Mouse (Mus musculus) limb, embryonic 14.5 days (tissue): ENCODE results near the gene Nos1ap. TPM values are rescaled to one million over a fixed set of nuclear protein-coding genes. Genes with fewer than 3 reads are reported as not detected.

Experiments
- ATAC-seq: fragments of 200-750 bp; cut with Nextera tagmentation; 2 replicates; pipeline ENCODE4 v1.8.0; 2017; ENCODE audit warnings: low read depth, moderate number of reproducible peaks, moderate TSS enrichment; ENCODE audit not compliant: low FRiP score
- DNase-seq: peaks from one replicate; pipeline ENCODE4 v3.0.0-alpha.2; 2015; ENCODE audit warnings: low spot score
- H3K27ac ChIP-seq: fragments of 300-500 bp; sonication (generic); replicated peaks from 2 replicates; pipeline ENCODE4 v1.5.1; 2014; ENCODE audit warnings: low read depth, mild to moderate bottlenecking, low read length, moderate library complexity, mixed read lengths
- H3K27me3 ChIP-seq: fragments of 300-500 bp; sonication (generic); 2 replicates; pipeline ENCODE4 v1.6.1; 2014; ENCODE audit warnings: low read length, mixed read lengths; ENCODE audit not compliant: control insufficient read depth, insufficient read depth
- H3K36me3 ChIP-seq: fragments of 300-500 bp; sonication (generic); 2 replicates; pipeline ENCODE4 v1.6.1; 2014; ENCODE audit warnings: mild to moderate bottlenecking, low read length, moderate library complexity, mixed read lengths; ENCODE audit not compliant: control insufficient read depth, insufficient read depth
- H3K4me1 ChIP-seq: fragments of 300-500 bp; sonication (generic); 2 replicates; pipeline ENCODE4 v1.6.1; 2014; ENCODE audit warnings: antibody characterized with exemption, low read length, mixed read lengths; ENCODE audit not compliant: control insufficient read depth, insufficient read depth
- H3K4me2 ChIP-seq: fragments of 300-500 bp; sonication (generic); replicated peaks from 2 replicates; pipeline ENCODE4 v1.6.1; 2014; ENCODE audit warnings: low read depth, mild to moderate bottlenecking, low read length, moderate library complexity; ENCODE audit not compliant: severe bottlenecking
- H3K4me3 ChIP-seq: fragments of 300-500 bp; sonication (generic); replicated peaks from 2 replicates; pipeline ENCODE4 v1.5.1; 2014; ENCODE audit warnings: low read length
- H3K9ac ChIP-seq: fragments of 300-500 bp; sonication (generic); 2 replicates; pipeline ENCODE4 v1.6.1; 2014; ENCODE audit warnings: mild to moderate bottlenecking, low read depth, low read length, moderate library complexity; ENCODE audit not compliant: severe bottlenecking
- H3K9me3 ChIP-seq: fragments of 300-500 bp; sonication (generic); 2 replicates; pipeline ENCODE4 v1.6.1; 2016; ENCODE audit warnings: low read length; ENCODE audit not compliant: control insufficient read depth
- POLR2A ChIP-seq: fragments of 200-500 bp; IDR thresholded peaks from 2 replicates; pipeline ENCODE4 v1.8.0; 2012; ENCODE audit warnings: inconsistent platforms, mild to moderate bottlenecking, moderate library complexity, borderline replicate concordance; ENCODE audit not compliant: insufficient read depth, insufficient read length; ENCODE audit errors: extremely low read depth
- WGBS: fragments of 180-500 bp; shearing (Covaris S2); extraction: QIAGEN DNeasy Blood & Tissue Kit; methylation state at CpG from one replicate; pipeline ENCODE4 v1.1.7; 2014; 5-methylcytosine and 5-hydroxymethylcytosine counted together
- polyA plus RNA-seq, 2 experiments: library from polyadenylated mRNA; depleted of rRNA in 1 of 2; stranded (reverse) in 1 of 2; unstranded in 1 of 2; fragments of >200 nt; fragmentation: Nextera tagmentation in 1 of 2; extraction: Ambion mirVana in 1 of 2; gene quantifications; 2 replicates each; pipeline versions ENCODE4 v1.2.1 to v1.2.3; 2012 to 2014

Gene Nos1ap
- polyA plus RNA-seq, 2 experiments = 10.2 to 11.6 TPM

GRCm38 (mm10) chr1:170514226-170514625 is 75.4 kb downstream of the Nos1ap start:
- DNase-seq (no peak), ATAC-seq (no peak)
- TF ChIP-seq POLR2A = no peak
- Histone ChIP-seq H3K9ac (no peak overlapping the region), H3K27ac (no peak overlapping the region), H3K36me3 (no peaks in the 10 kb centered on the region), H3K27me3 (no peaks in the 10 kb centered on the region), H3K9me3 (no peaks in the 10 kb centered on the region), H3K4me2 (no peak overlapping the region), H3K4me3 (no peak overlapping the region), H3K4me1 (no peaks in the 10 kb centered on the region)
- WGBS = 69% methylated on average over 12 of the region's 12 CpGs

- 58% methylated on average over 3 of the region's 3 CpGs for WGBS
- H3K9me3 ChIP-seq = no peaks in the 10 kb centered on the region
These were observed 77.1 kb downstream of the Nos1ap start for GRCm38 (mm10) chr1:170512429-170513097.

GRCm38 (mm10) chr1:170510595-170511240 is 78.9 kb downstream of the Nos1ap start:
- Histone ChIP-seq H3K9ac (no peak overlapping the region), H3K9me3 (no peaks in the 10 kb centered on the region), H3K4me2 (no peak overlapping the region), H3K4me3 (no peak overlapping the region), H3K4me1 (no peaks in the 10 kb centered on the region), H3K36me3 (no peaks in the 10 kb centered on the region), H3K27me3 (no peaks in the 10 kb centered on the region), H3K27ac (no peak overlapping the region)
- WGBS = 86% methylated on average over 3 of the region's 3 CpGs
- ATAC-seq (no peak), DNase-seq (no peak)
- no peak for TF ChIP-seq POLR2A

More at GRCm38 (mm10) chr1:170512429-170513097, 77.1 kb downstream of the Nos1ap start:
- TF ChIP-seq POLR2A = no peak
- Histone ChIP-seq H3K4me3 (no peak overlapping the region), H3K36me3 (no peaks in the 10 kb centered on the region), H3K4me2 (no peak overlapping the region), H3K9ac (no peak overlapping the region), H3K27ac (no peak overlapping the region), H3K27me3 (no peaks in the 10 kb centered on the region), H3K4me1 (no peaks in the 10 kb centered on the region)
- DNase-seq = no peak
- ATAC-seq = no peak

- DNase-seq (no peak), ATAC-seq (no peak)
- 52% methylated on average over 6 of the region's 6 CpGs for WGBS
- H3K36me3 ChIP-seq = no peaks in the 10 kb centered on the region
- no peak for TF ChIP-seq POLR2A
- H3K4me1 ChIP-seq = peaks cover 11% of the 10 kb centered on the region
- no peak overlapping the region for H3K4me3 ChIP-seq
- no peak overlapping the region for H3K4me2 ChIP-seq
- no peaks in the 10 kb centered on the region for H3K9me3 ChIP-seq
- no peak overlapping the region for H3K9ac ChIP-seq
- H3K27me3 ChIP-seq = no peaks in the 10 kb centered on the region
- H3K27ac ChIP-seq = no peak overlapping the region
These were observed 83.4 kb downstream of the Nos1ap start for GRCm38 (mm10) chr1:170506309-170506708.

GRCm38 (mm10) chr1:170505107-170505506 is 84.6 kb downstream of the Nos1ap start:
- Histone ChIP-seq H3K4me1 (peaks cover 11% of the 10 kb centered on the region), H3K27ac (no peak overlapping the region), H3K4me2 (no peak overlapping the region), H3K4me3 (no peak overlapping the region), H3K27me3 (no peaks in the 10 kb centered on the region), H3K9ac (no peak overlapping the region), H3K36me3 (no peaks in the 10 kb centered on the region), H3K9me3 (no peaks in the 10 kb centered on the region)
- ATAC-seq = no peak
- TF ChIP-seq POLR2A = no peak
- 67% methylated on average over 3 of the region's 3 CpGs for WGBS
- no peak for DNase-seq
